Mouse (Mus musculus) forebrain, embryonic 10.5 days (tissue): ENCODE results near the gene Galnt6. TPM values are rescaled to one million over a fixed set of nuclear protein-coding genes. Genes with fewer than 3 reads are reported as not detected.

ENCODE experiments used
- DNase-seq: peaks from one replicate; pipeline ENCODE4 v3.0.0-alpha.2; 2017; ENCODE audit warnings: low spot score; ENCODE audit errors: extremely low spot score
- H3K27ac ChIP-seq: fragments of 300-500 bp; sonication (generic); 2 replicates; pipeline ENCODE4 v1.5.1; 2016; ENCODE audit warnings: mild to moderate bottlenecking
- H3K27me3 ChIP-seq: fragments of 300-500 bp; sonication (generic); 2 replicates; pipeline ENCODE4 v1.6.1; 2016; ENCODE audit warnings: mild to moderate bottlenecking; ENCODE audit not compliant: poor library complexity, severe bottlenecking
- H3K36me3 ChIP-seq: fragments of 300-500 bp; sonication (generic); replicated peaks from 2 replicates; pipeline ENCODE4 v1.6.1; 2016; ENCODE audit warnings: mild to moderate bottlenecking, moderate library complexity
- H3K4me1 ChIP-seq: fragments of 300-500 bp; sonication (generic); 2 replicates; pipeline ENCODE4 v1.6.1; 2016
- H3K4me3 ChIP-seq: fragments of 300-500 bp; sonication (generic); 2 replicates; pipeline ENCODE4 v1.5.1; 2016; ENCODE audit warnings: mild to moderate bottlenecking, moderate library complexity
- H3K9me3 ChIP-seq: fragments of 300-500 bp; sonication (generic); 2 replicates; pipeline ENCODE4 v1.6.1; 2016; ENCODE audit warnings: mild to moderate bottlenecking, moderate library complexity
- WGBS: fragments of 180-500 bp; shearing (Covaris S2); methylation state at CpG from one replicate; pipeline ENCODE4 v1.1.7; 2016; 5-methylcytosine and 5-hydroxymethylcytosine counted together
- polyA plus RNA-seq: library from polyadenylated mRNA; unstranded; fragments of >200 nt; fragmentation: Nextera tagmentation; extraction: Ambion mirVana; gene quantifications from 2 replicates; pipeline ENCODE4 v1.2.1, GENCODE M21; 2016

The Galnt6 gene
- polyA plus RNA-seq, 1 experiment from 2014 or later: not detected

GRCm38 (mm10) chr15:100708433-100709078 is 20.6 kb downstream of the Galnt6 start:
- DNase-seq: no peak
- Histone ChIP-seq H3K36me3 (no peaks in the 10 kb centered on the region), H3K4me1 (peaks cover 24% of the 10 kb centered on the region), H3K9me3 (no peaks in the 10 kb centered on the region), H3K27me3 (peaks cover 18% of the 10 kb centered on the region), H3K27ac (no peak overlapping the region), H3K4me3 (no peak overlapping the region)
- 85% methylated on average over 8 of the region's 8 CpGs for WGBS

- Histone ChIP-seq H3K27me3 (peaks cover 30% of the 10 kb centered on the region), H3K9me3 (no peaks in the 10 kb centered on the region), H3K36me3 (no peaks in the 10 kb centered on the region), H3K4me3 (no peak overlapping the region), H3K4me1 (peaks cover 23% of the 10 kb centered on the region), H3K27ac (0 out of 2 replicates have a peak overlapping the region, but pooled peaks have one; percentile 32)
- no peak for DNase-seq
- 61% methylated on average over 8 of the region's 8 CpGs for WGBS
Observed at GRCm38 (mm10) chr15:100706226-100706625, 22.9 kb downstream of the Galnt6 start.

GRCm38 (mm10) chr15:100705376-100705775 is 23.8 kb downstream of the Galnt6 start:
- DNase-seq: no peak
- no peak overlapping the region for H3K4me3 ChIP-seq
- no peak overlapping the region for H3K27ac ChIP-seq
- H3K36me3 ChIP-seq: no peaks in the 10 kb centered on the region
- H3K4me1 ChIP-seq: peaks cover 23% of the 10 kb centered on the region
- peaks cover 30% of the 10 kb centered on the region for H3K27me3 ChIP-seq
- no peaks in the 10 kb centered on the region for H3K9me3 ChIP-seq
- WGBS: 84% methylated on average over 1 of the region's 1 CpGs

- Histone ChIP-seq H3K9me3 (no peaks in the 10 kb centered on the region), H3K27ac (no peak overlapping the region), H3K4me1 (peaks cover 26% of the 10 kb centered on the region), H3K27me3 (peaks cover 30% of the 10 kb centered on the region), H3K36me3 (no peaks in the 10 kb centered on the region), H3K4me3 (peak overlapping the region; percentile 36)
- WGBS: 6% methylated on average over 17 of the region's 17 CpGs
- DNase-seq: no peak
Observed at GRCm38 (mm10) chr15:100703913-100704312, 25.3 kb downstream of the Galnt6 start.

GRCm38 (mm10) chr15:100701856-100702255 is 27.3 kb downstream of the Galnt6 start:
- 70% methylated on average over 6 of the region's 6 CpGs for WGBS

GRCm38 (mm10) chr15:100701108-100701507 is 28.1 kb downstream of the Galnt6 start:
- H3K4me1 ChIP-seq: peaks cover 21% of the 10 kb centered on the region
- 75% methylated on average over 10 of the region's 10 CpGs for WGBS

More at GRCm38 (mm10) chr15:100701856-100702255, 27.3 kb downstream of the Galnt6 start:
- Histone ChIP-seq H3K9me3 (no peaks in the 10 kb centered on the region), H3K36me3 (no peaks in the 10 kb centered on the region), H3K4me1 (peaks cover 26% of the 10 kb centered on the region), H3K27ac (no peak overlapping the region), H3K27me3 (peaks cover 30% of the 10 kb centered on the region), H3K4me3 (no peak overlapping the region)
- DNase-seq: no peak

GRCm38 (mm10) chr15:100700424-100700823 is 28.8 kb downstream of the Galnt6 start:
- Histone ChIP-seq H3K27ac (no peak overlapping the region), H3K9me3 (no peaks in the 10 kb centered on the region), H3K27me3 (peaks cover 30% of the 10 kb centered on the region), H3K4me3 (no peak overlapping the region), H3K36me3 (no peaks in the 10 kb centered on the region), H3K4me1 (peaks cover 16% of the 10 kb centered on the region)
- WGBS: 85% methylated on average over 5 of the region's 5 CpGs
- DNase-seq: no peak

More at GRCm38 (mm10) chr15:100701108-100701507, 28.1 kb downstream of the Galnt6 start:
- Histone ChIP-seq H3K4me3 (no peak overlapping the region), H3K27ac (no peak overlapping the region), H3K9me3 (no peaks in the 10 kb centered on the region), H3K36me3 (no peaks in the 10 kb centered on the region), H3K27me3 (peaks cover 30% of the 10 kb centered on the region)
- DNase-seq: no peak

- 78% methylated on average over 6 of the region's 6 CpGs for WGBS
Observed at GRCm38 (mm10) chr15:100699386-100699785, 29.8 kb downstream of the Galnt6 start.

GRCm38 (mm10) chr15:100698078-100698477 is 31.1 kb downstream of the Galnt6 start:
- 86% methylated on average over 10 of the region's 10 CpGs for WGBS
- DNase-seq: no peak
- peaks cover 7% of the 10 kb centered on the region for H3K27me3 ChIP-seq
- H3K27ac ChIP-seq: no peak overlapping the region
- H3K9me3 ChIP-seq: no peaks in the 10 kb centered on the region
- H3K36me3 ChIP-seq: no peaks in the 10 kb centered on the region
- H3K4me3 ChIP-seq: no peak overlapping the region
- H3K4me1 ChIP-seq: peaks cover 10% of the 10 kb centered on the region; the same call in 1 of the 2 replicates

More at GRCm38 (mm10) chr15:100699386-100699785, 29.8 kb downstream of the Galnt6 start:
- H3K9me3 ChIP-seq: no peaks in the 10 kb centered on the region
- peaks cover 13% of the 10 kb centered on the region for H3K4me1 ChIP-seq
- DNase-seq: no peak
- H3K36me3 ChIP-seq: no peaks in the 10 kb centered on the region
- no peak overlapping the region for H3K27ac ChIP-seq
- peaks cover 20% of the 10 kb centered on the region for H3K27me3 ChIP-seq
- no peak overlapping the region for H3K4me3 ChIP-seq

GRCm38 (mm10) chr15:100694406-100694805 is 34.8 kb downstream of the Galnt6 start:
- Histone ChIP-seq H3K9me3 (peaks cover 15% of the 10 kb centered on the region), H3K27ac (no peak overlapping the region), H3K36me3 (no peaks in the 10 kb centered on the region), H3K27me3 (no peaks in the 10 kb centered on the region), H3K4me3 (no peak overlapping the region), H3K4me1 (peaks cover 11% of the 10 kb centered on the region; the same call in 1 of the 2 replicates)
- DNase-seq: no peak
- WGBS: 93% methylated on average over 9 of the region's 9 CpGs

GRCm38 (mm10) chr15:100691990-100692389 is 37.2 kb downstream of the Galnt6 start:
- peaks cover 15% of the 10 kb centered on the region for H3K9me3 ChIP-seq
- 74% methylated on average over 3 of the region's 3 CpGs for WGBS

GRCm38 (mm10) chr15:100687430-100687971 is 41.7 kb downstream of the Galnt6 start, which contains the start of gene Cela1:
Cela1 (minus strand) TSS chr15:100687921.
- 85% methylated on average over 8 of the region's 8 CpGs for WGBS
- H3K27ac ChIP-seq: no peak within 1 kb of the TSS
- DNase-seq: no peak
- no peaks in the 10 kb centered on the region for H3K36me3 ChIP-seq
- peaks cover 15% of the 10 kb centered on the region for H3K9me3 ChIP-seq
- H3K4me1 ChIP-seq: peaks cover 11% of the 10 kb centered on the region
- H3K4me3 ChIP-seq: no peak within 1 kb of the TSS
- peaks cover 15% of the 10 kb centered on the region for H3K27me3 ChIP-seq

More at GRCm38 (mm10) chr15:100691990-100692389, 37.2 kb downstream of the Galnt6 start:
- peaks cover 14% of the 10 kb centered on the region for H3K4me1 ChIP-seq
- H3K4me3 ChIP-seq: no peak overlapping the region
- no peaks in the 10 kb centered on the region for H3K27me3 ChIP-seq
- no peaks in the 10 kb centered on the region for H3K36me3 ChIP-seq
- H3K27ac ChIP-seq: no peak overlapping the region
- DNase-seq: no peak

GRCm38 (mm10) chr15:100686989-100687388 is 42.2 kb downstream of the Galnt6 start:
- H3K36me3 ChIP-seq: no peaks in the 10 kb centered on the region
- H3K4me1 ChIP-seq: peaks cover 12% of the 10 kb centered on the region
- no peak overlapping the region for H3K27ac ChIP-seq
- H3K27me3 ChIP-seq: peaks cover 15% of the 10 kb centered on the region
- WGBS: 69% methylated on average over 12 of the region's 12 CpGs
- DNase-seq: no peak
- H3K4me3 ChIP-seq: no peak overlapping the region
- peaks cover 15% of the 10 kb centered on the region for H3K9me3 ChIP-seq
